Mouse (Mus musculus) kidney, adult 10 weeks (tissue): ENCODE data around the gene Lrba. TPM values are rescaled to one million over a fixed set of nuclear protein-coding genes. Genes with fewer than 3 reads are reported as not detected.

Experiments used
- polyA plus RNA-seq: library from polyadenylated mRNA; stranded (reverse); fragments of 350-450 nt; fragmentation: Illumina TruSeq; extraction: RNeasy Lipid Tissue Mini Kit (QIAGEN cat#74804); gene quantifications from one replicate; pipeline ENCODE4 v1.2.3, GENCODE M21; 2014; ENCODE audit warnings: low read depth, low replicate concordance

Lrba gene
- polyA plus RNA-seq, result 94.2 TPM

GRCm38 (mm10) chr3:86224564-86225421, at the start of gene Lrba:
TSS of gene Lrba (plus strand) at chr3:86224680.

GRCm38 (mm10) chr3:86548091-86549015, 323.9 kb downstream of the Lrba start, which contains the start of gene Mab21l2:
TSS of gene Mab21l2 (minus strand) at chr3:86548629.

Other genes with a start within 250 kb of the Lrba start
- not detected for gene Prss48, start 222.2 kb upstream of the Lrba start, polyA plus RNA-seq
- gene Rps3a1, start 82.0 kb upstream of the Lrba start, polyA plus RNA-seq, result 948 TPM